Mouse (Mus musculus): ENCODE measurements around the gene Col15a1.

- TF ChIP-seq USF1 (IDR thresholded peaks at IDR 0.05; ENCODE audit: low read depth), result no peak
- no peak for TF ChIP-seq POLR2A (IDR thresholded peaks at IDR 0.05; ENCODE audit: insufficient read length, low read depth)
- TF ChIP-seq TCF12 (IDR thresholded peaks at IDR 0.05; ENCODE audit: insufficient read depth, poor library complexity, severe bottlenecking), result no peak
- TF ChIP-seq MYOG (IDR thresholded peaks at IDR 0.05; ENCODE audit: control insufficient read depth in 1 of 3, insufficient read depth in 1 of 3, insufficient read length in 2 of 3, low read depth in 2 of 3), result no peak
- TF ChIP-seq CEBPB (IDR thresholded peaks at IDR 0.05; ENCODE audit: insufficient read depth, poor library complexity, severe bottlenecking), result no peak
- no peak for TF ChIP-seq REST (IDR thresholded peaks at IDR 0.05; ENCODE audit: insufficient read depth, insufficient read length)
- TF ChIP-seq MYOD1 (IDR thresholded peaks at IDR 0.05; ENCODE audit: control insufficient read depth in 1 of 3, insufficient read length in 2 of 3, low read depth in 2 of 3), result no peak
- TF ChIP-seq SRF (IDR thresholded peaks at IDR 0.05; ENCODE audit: control insufficient read depth, insufficient read length, low read depth), result no peak
- no peak for TF ChIP-seq E2F4 (IDR thresholded peaks at IDR 0.05; ENCODE audit: insufficient read depth)
- no peak for TF ChIP-seq POLR2AphosphoS2 (IDR thresholded peaks at IDR 0.05; ENCODE audit: insufficient read length, low read depth)
- TF ChIP-seq TCF3 (IDR thresholded peaks at IDR 0.05; ENCODE audit: insufficient read length, low read depth), result no peak
- TF ChIP-seq MAX (IDR thresholded peaks at IDR 0.05; ENCODE audit: low read depth), result no peak
Observed at GRCm38 (mm10) chr4:47330378-47331052, 122.6 kb downstream of the Col15a1 start.

Measured in myocyte (in vitro differentiated cells).